Mouse (Mus musculus) MEL (cell line): Measurements from ENCODE around the gene Spsb1. TPM values are rescaled to one million over a fixed set of nuclear protein-coding genes. Genes with fewer than 3 reads are reported as not detected.
A peak's percentile ranks its signal among the peaks of the same experiment; 100 is the strongest.

ENCODE experiments used
- DNase-seq: peaks from one replicate; pipeline ENCODE4 v3.0.0; 2011; ENCODE audit warnings: low read depth, low spot score
- H3K27ac ChIP-seq: 2 replicates; pipeline ENCODE4 v1.5.1; 2012; ENCODE audit warnings: low read depth, mild to moderate bottlenecking, control low read depth, low read length, moderate library complexity; ENCODE audit not compliant: control insufficient read depth
- H3K27me3 ChIP-seq, 2 experiments: fragments of 150-350 bp in 1 of 2; sonication (generic) in 1 of 2; 2 replicates each; pipeline ENCODE4 v1.6.1; 2012; ENCODE audit warnings: low read length in 2 of 2, mild to moderate bottlenecking in 2 of 2, improper control_type of control experiment in 1 of 2, moderate library complexity in 1 of 2; ENCODE audit not compliant: insufficient read depth in 2 of 2, control insufficient read depth in 1 of 2
- H3K36me3 ChIP-seq, 2 experiments: 2 replicates each; pipeline ENCODE4 v1.6.1; 2012 to 2014; ENCODE audit warnings: low read length in 2 of 2, improper control_type of control experiment in 1 of 2, inconsistent platforms in 1 of 2, mild to moderate bottlenecking in 1 of 2; ENCODE audit not compliant: insufficient read depth in 2 of 2, control insufficient read depth in 1 of 2
- H3K4me1 ChIP-seq, 2 experiments: fragments of 150-350 bp in 1 of 2; sonication (generic) in 1 of 2; 2 replicates each; pipeline ENCODE4 v1.6.1; 2012; ENCODE audit warnings: low read length in 2 of 2, improper control_type of control experiment in 1 of 2, mild to moderate bottlenecking in 1 of 2; ENCODE audit not compliant: insufficient read depth in 2 of 2, control insufficient read depth in 1 of 2
- H3K4me3 ChIP-seq, 2 experiments: fragments of 150-350 bp in 1 of 2; sonication (generic) in 1 of 2; 2 replicates each; pipeline ENCODE4 v1.5.1; 2012; ENCODE audit warnings: low read depth in 2 of 2, low read length in 2 of 2, mild to moderate bottlenecking in 2 of 2, moderate library complexity in 2 of 2, control low read depth in 1 of 2, improper control_type of control experiment in 1 of 2; ENCODE audit not compliant: control insufficient read depth in 1 of 2, insufficient read depth in 1 of 2
- H3K79me2 ChIP-seq: 2 replicates; pipeline ENCODE4 v1.6.1; 2012; ENCODE audit warnings: mild to moderate bottlenecking, low read length, moderate library complexity; ENCODE audit not compliant: control insufficient read depth, poor library complexity, insufficient read depth
- H3K9ac ChIP-seq: 2 replicates; pipeline ENCODE4 v1.6.1; 2012; ENCODE audit warnings: low read depth, mild to moderate bottlenecking, control low read depth, low read length, moderate library complexity; ENCODE audit not compliant: control insufficient read depth, poor library complexity, severe bottlenecking
- H3K9me3 ChIP-seq: fragments of 150-350 bp; sonication (generic); replicated peaks from 2 replicates; pipeline ENCODE4 v1.6.1; 2012; ENCODE audit warnings: mild to moderate bottlenecking, low read length, improper control_type of control experiment, moderate library complexity; ENCODE audit not compliant: insufficient read depth
- CHD2 ChIP-seq: IDR thresholded peaks from 2 replicates; pipeline ENCODE4 v1.6.1; 2011; ENCODE audit warnings: low read length, improper control_type of control experiment
- CTCF ChIP-seq, 3 experiments: IDR thresholded peaks in 2 of 3; conservative IDR thresholded peaks in 1 of 3; 2 replicates each; pipeline ENCODE4 v1.5.1; 2011 to 2012; ENCODE audit warnings: low read length in 3 of 3, low read depth in 2 of 3, mild to moderate bottlenecking in 2 of 3, improper control_type of control experiment in 1 of 3, inconsistent platforms in 1 of 3, mixed read lengths in 1 of 3, moderate library complexity in 1 of 3; ENCODE audit not compliant: control insufficient read depth in 1 of 3, insufficient read depth in 1 of 3, poor library complexity in 1 of 3, severe bottlenecking in 1 of 3
- E2F4 ChIP-seq: IDR thresholded peaks from 2 replicates; pipeline ENCODE4 v1.6.1; 2011; ENCODE audit warnings: low read depth, low read length, improper control_type of control experiment, borderline replicate concordance
- EP300 ChIP-seq, 2 experiments: IDR thresholded peaks; 2 replicates each; pipeline ENCODE4 v1.6.1; 2011; ENCODE audit warnings: improper control_type of control experiment in 2 of 2, low read length in 2 of 2, low read depth in 1 of 2, mild to moderate bottlenecking in 1 of 2
- ETS1 ChIP-seq: IDR thresholded peaks from 2 replicates; pipeline ENCODE4 v1.6.1; 2012; ENCODE audit warnings: low read depth, mild to moderate bottlenecking, inconsistent platforms, low read length, improper control_type of control experiment, moderate library complexity
- GATA1 ChIP-seq: IDR thresholded peaks from 2 replicates; pipeline ENCODE4 v1.6.1; 2011; ENCODE audit warnings: low read depth, low read length, improper control_type of control experiment
- HCFC1 ChIP-seq: IDR thresholded peaks from 2 replicates; pipeline ENCODE4 v1.6.1; 2012; ENCODE audit warnings: low read depth, mild to moderate bottlenecking, inconsistent platforms, low read length, improper control_type of control experiment, moderate library complexity
- JUND ChIP-seq: IDR thresholded peaks from 2 replicates; pipeline ENCODE4 v1.6.1; 2011; ENCODE audit warnings: low read depth, mild to moderate bottlenecking, improper control_type of control experiment, low read length
- KAT2A ChIP-seq: conservative IDR thresholded peaks from 2 replicates; pipeline ENCODE4 v1.6.1; 2012; ENCODE audit warnings: low read depth, low read length, improper control_type of control experiment, inconsistent platforms
- MAX ChIP-seq: IDR thresholded peaks from 2 replicates; pipeline ENCODE4 v1.6.1; 2011; ENCODE audit warnings: low read length, improper control_type of control experiment
- MAZ ChIP-seq: IDR thresholded peaks from 2 replicates; pipeline ENCODE4 v1.6.1; 2012; ENCODE audit warnings: low read depth, mild to moderate bottlenecking, inconsistent platforms, low read length, improper control_type of control experiment
- MEF2A ChIP-seq: IDR thresholded peaks from 2 replicates; pipeline ENCODE4 v1.6.1; 2014; ENCODE audit warnings: low read depth, mild to moderate bottlenecking, inconsistent platforms, low read length, improper control_type of control experiment; ENCODE audit not compliant: poor library complexity, insufficient replicate concordance, severe bottlenecking; ENCODE audit errors: extremely low read depth
- MXI1 ChIP-seq: IDR thresholded peaks from 2 replicates; pipeline ENCODE4 v1.6.1; 2011; ENCODE audit warnings: mild to moderate bottlenecking, low read depth, low read length, improper control_type of control experiment
- NRF1 ChIP-seq: IDR thresholded peaks from 2 replicates; pipeline ENCODE4 v1.6.1; 2014; ENCODE audit warnings: low read depth, mild to moderate bottlenecking, inconsistent platforms, low read length, improper control_type of control experiment, moderate library complexity; ENCODE audit not compliant: poor library complexity, insufficient read depth, severe bottlenecking
- POLR2A ChIP-seq, 2 experiments: IDR thresholded peaks; 2 replicates each; pipeline ENCODE4 v1.6.1; 2011 to 2012; ENCODE audit warnings: low read length in 2 of 2, mild to moderate bottlenecking in 2 of 2, control low read depth in 1 of 2, improper control_type of control experiment in 1 of 2, low read depth in 1 of 2, moderate library complexity in 1 of 2; ENCODE audit not compliant: control insufficient read depth in 1 of 2, insufficient read depth in 1 of 2, poor library complexity in 1 of 2
- POLR2AphosphoS5 ChIP-seq: IDR thresholded peaks from 2 replicates; pipeline ENCODE4 v1.6.1; 2012; ENCODE audit warnings: low read depth, borderline replicate concordance, mild to moderate bottlenecking, inconsistent platforms, low read length, moderate library complexity, mixed read lengths
- RCOR1 ChIP-seq: IDR thresholded peaks from 2 replicates; pipeline ENCODE4 v1.6.1; 2012; ENCODE audit warnings: low read depth, mild to moderate bottlenecking, inconsistent platforms, low read length, improper control_type of control experiment
- TBP ChIP-seq: IDR thresholded peaks from 2 replicates; pipeline ENCODE4 v1.8.0; 2011; ENCODE audit warnings: low read depth, low read length, improper control_type of control experiment
- TCF12 ChIP-seq: IDR thresholded peaks from 2 replicates; pipeline ENCODE4 v1.6.1; 2014; ENCODE audit warnings: low read depth, mild to moderate bottlenecking, inconsistent platforms, low read length, improper control_type of control experiment, moderate library complexity
- USF1 ChIP-seq: IDR thresholded peaks from 2 replicates; pipeline ENCODE4 v1.6.1; 2014; ENCODE audit warnings: low read depth, mild to moderate bottlenecking, inconsistent platforms, low read length, improper control_type of control experiment, moderate library complexity
- ZC3H11A ChIP-seq: IDR thresholded peaks from 2 replicates; pipeline ENCODE4 v1.6.1; 2012; ENCODE audit warnings: low read depth, mild to moderate bottlenecking, inconsistent platforms, low read length, improper control_type of control experiment
- ZKSCAN1 ChIP-seq: IDR thresholded peaks from 2 replicates; pipeline ENCODE4 v1.6.1; 2012; ENCODE audit warnings: low read depth, mild to moderate bottlenecking, inconsistent platforms, low read length, improper control_type of control experiment, moderate library complexity
- ZNF384 ChIP-seq: IDR thresholded peaks from 2 replicates; pipeline ENCODE4 v1.6.1; 2012; ENCODE audit warnings: low read depth, mild to moderate bottlenecking, inconsistent platforms, low read length, improper control_type of control experiment
- polyA plus RNA-seq, 2 experiments: library from polyadenylated mRNA; stranded (reverse) in 1 of 2; unstranded in 1 of 2; fragments of >175 nt in 1 of 2; fragments of >200 nt in 1 of 2; gene quantifications; 2 replicates each; pipeline versions ENCODE4 v1.2.1 to v1.2.4; 2012; ENCODE audit warnings: low replicate concordance in 2 of 2, low read depth in 1 of 2; ENCODE audit not compliant: insufficient read length in 2 of 2, insufficient read depth in 1 of 2, missing spikeins in 1 of 2
- total RNA-seq: library from RNA; depleted of rRNA; stranded (reverse); fragments of 300-350 nt; gene quantifications from 2 replicates; pipeline ENCODE4 v1.2.3, GENCODE M21; 2012; rRNA removed

The Spsb1 gene
- total RNA-seq, result 0.12 TPM in 1 of 2 replicates, not detected in the other
- polyA plus RNA-seq, result under 1 TPM in 1 of 2 experiments, not detected in 1; 0.25 TPM

- no peak within 1 kb of the TSS for H3K27ac ChIP-seq
- TF ChIP-seq POLR2A (IDR thresholded peaks at IDR 0.05; ENCODE audit: control insufficient read depth in 1 of 2, insufficient read depth in 1 of 2, low read depth in 1 of 2, low read length in 2 of 2, poor library complexity in 1 of 2) (peak in 1 of 2 experiments; percentile 37; a peak in 1 of 4 replicates), ZNF384 (no peak), POLR2AphosphoS5 (no peak), JUND (no peak), EP300 (IDR thresholded peaks at IDR 0.05; ENCODE audit: low read depth in 1 of 2, low read length in 2 of 2) (no peak), USF1 (0 out of 2 replicates have a peak, but pooled peaks have one; percentile 11), GATA1 (no peak), ZKSCAN1 (no peak), E2F4 (no peak), MEF2A (no peak), MAZ (peak; percentile 63; the same call in 1 of the 2 replicates), HCFC1 (no peak), CHD2 (no peak), RCOR1 (no peak), TCF12 (no peak), KAT2A (no peak), TBP (no peak), MAX (no peak), ZC3H11A (no peak), CTCF (IDR thresholded peaks at IDR 0.05 in 2 of 3, conservative IDR thresholded peaks at IDR 0.05 in 1 of 3; ENCODE audit: control insufficient read depth in 1 of 3, insufficient read depth in 1 of 3, low read depth in 2 of 3, low read length in 3 of 3, poor library complexity in 1 of 3, severe bottlenecking in 1 of 3) (no peak), MXI1 (peak; percentile 70; the same call in 1 of the 2 replicates), ETS1 (no peak), NRF1 (0 out of 2 replicates have a peak, but pooled peaks have one; percentile 21)
- no peaks in the 10 kb centered on the region for H3K36me3 ChIP-seq
- peak; percentile 95 for DNase-seq
- peaks cover 0 to 7% of the 10 kb centered on the region in 2 experiments; a peak in 2 of 4 replicates for H3K4me1 ChIP-seq
- peak within 1 kb of the TSS; percentile 31 to 43; a peak in 3 of 4 replicates for H3K4me3 ChIP-seq
- H3K9ac ChIP-seq, result peak within 1 kb of the TSS; percentile 51
- H3K9me3 ChIP-seq, result no peaks in the 10 kb centered on the region
- H3K79me2 ChIP-seq, result no peaks in the 10 kb centered on the region
- no peaks in the 10 kb centered on the region for H3K27me3 ChIP-seq
Measured at GRCm38 (mm10) chr4:149954893-149955439, at the start of gene Spsb1. Spsb1 (minus strand) TSS chr4:149955043.
